Mouse (Mus musculus): ENCODE data around the gene Mrpl42. TPM values are rescaled to one million over a fixed set of nuclear protein-coding genes. Genes with fewer than 3 reads are reported as not detected.

Gene Mrpl42
- total RNA-seq, 2 experiments from 2014 or later = 31.6 to 72.5 TPM

- ATAC-seq (replicated peaks; ENCODE audit: low FRiP score, poor library complexity, severe bottlenecking) = no peak
These were observed 15.9 kb upstream of the Mrpl42 start for GRCm38 (mm10) chr10:95517656-95518055.

GRCm38 (mm10) chr10:95515293-95515931, 13.7 kb upstream of the Mrpl42 start:
- ATAC-seq (replicated peaks; ENCODE audit: low FRiP score, poor library complexity, severe bottlenecking) = peak; percentile 55

- peak; percentile 94 for ATAC-seq (replicated peaks; ENCODE audit: low FRiP score, poor library complexity, severe bottlenecking)
These were observed 13.0 kb upstream of the Mrpl42 start, which contains the start of gene Ube2n for GRCm38 (mm10) chr10:95514656-95515292. TSS of gene Ube2n (plus strand) at chr10:95515145.

GRCm38 (mm10) chr10:95513768-95514556, 12.2 kb upstream of the Mrpl42 start:
- ATAC-seq (replicated peaks; ENCODE audit: low FRiP score, poor library complexity, severe bottlenecking) = no peak

- ATAC-seq (replicated peaks; ENCODE audit: low FRiP score, poor library complexity, severe bottlenecking) = no peak
These were observed 10.9 kb upstream of the Mrpl42 start for GRCm38 (mm10) chr10:95512635-95513034.

- no peak for ATAC-seq (replicated peaks; ENCODE audit: low FRiP score, poor library complexity, severe bottlenecking)
These were observed 7.5 kb upstream of the Mrpl42 start for GRCm38 (mm10) chr10:95509263-95509662.

GRCm38 (mm10) chr10:95508793-95509192, 7.1 kb upstream of the Mrpl42 start:
- ATAC-seq (replicated peaks; ENCODE audit: low FRiP score, poor library complexity, severe bottlenecking) = no peak

- ATAC-seq (replicated peaks; ENCODE audit: low FRiP score, poor library complexity, severe bottlenecking) = no peak
These were observed 6.4 kb upstream of the Mrpl42 start for GRCm38 (mm10) chr10:95508126-95508525.

GRCm38 (mm10) chr10:95504341-95504740, 2.6 kb upstream of the Mrpl42 start:
- no peak for ATAC-seq (replicated peaks; ENCODE audit: low FRiP score, poor library complexity, severe bottlenecking)

- ATAC-seq (replicated peaks; ENCODE audit: low FRiP score, poor library complexity, severe bottlenecking) = no peak
These were observed 1.9 kb upstream of the Mrpl42 start for GRCm38 (mm10) chr10:95503443-95504235.

- no peak for ATAC-seq (replicated peaks; ENCODE audit: low FRiP score, poor library complexity, severe bottlenecking)
These were observed 707 bp downstream of the Mrpl42 start for GRCm38 (mm10) chr10:95501033-95501432.

GRCm38 (mm10) chr10:95494268-95494667, 7.5 kb downstream of the Mrpl42 start:
- ATAC-seq (replicated peaks; ENCODE audit: low FRiP score, poor library complexity, severe bottlenecking) = no peak

GRCm38 (mm10) chr10:95489653-95490052, 12.1 kb downstream of the Mrpl42 start:
- no peak for ATAC-seq (replicated peaks; ENCODE audit: low FRiP score, poor library complexity, severe bottlenecking)

- no peak for ATAC-seq (replicated peaks; ENCODE audit: low FRiP score, poor library complexity, severe bottlenecking)
These were observed 24.2 kb downstream of the Mrpl42 start for GRCm38 (mm10) chr10:95477516-95477915.

GRCm38 (mm10) chr10:95475923-95476322, 25.8 kb downstream of the Mrpl42 start:
- 0 out of 2 replicates have a peak, but pooled peaks have one; percentile 63 for ATAC-seq (replicated peaks; ENCODE audit: low FRiP score, poor library complexity, severe bottlenecking)

GRCm38 (mm10) chr10:95471889-95472547, 29.7 kb downstream of the Mrpl42 start:
- ATAC-seq (replicated peaks; ENCODE audit: low FRiP score, poor library complexity, severe bottlenecking) = no peak

- ATAC-seq (replicated peaks; ENCODE audit: low FRiP score, poor library complexity, severe bottlenecking) = no peak
These were observed 30.6 kb downstream of the Mrpl42 start for GRCm38 (mm10) chr10:95471186-95471585.

- ATAC-seq (replicated peaks; ENCODE audit: low FRiP score, poor library complexity, severe bottlenecking) = no peak
These were observed 32.8 kb downstream of the Mrpl42 start for GRCm38 (mm10) chr10:95468894-95469293.

GRCm38 (mm10) chr10:95465485-95465896, 36.2 kb downstream of the Mrpl42 start:
- ATAC-seq (replicated peaks; ENCODE audit: low FRiP score, poor library complexity, severe bottlenecking) = no peak
